Mouse (Mus musculus): ENCODE measurements around the gene Slc12a9. TPM values are rescaled to one million over a fixed set of nuclear protein-coding genes. Genes with fewer than 3 reads are reported as not detected.

The Slc12a9 gene
- polyA plus RNA-seq, 1 experiment from 2014 or later = 5.3 TPM

DNA sequence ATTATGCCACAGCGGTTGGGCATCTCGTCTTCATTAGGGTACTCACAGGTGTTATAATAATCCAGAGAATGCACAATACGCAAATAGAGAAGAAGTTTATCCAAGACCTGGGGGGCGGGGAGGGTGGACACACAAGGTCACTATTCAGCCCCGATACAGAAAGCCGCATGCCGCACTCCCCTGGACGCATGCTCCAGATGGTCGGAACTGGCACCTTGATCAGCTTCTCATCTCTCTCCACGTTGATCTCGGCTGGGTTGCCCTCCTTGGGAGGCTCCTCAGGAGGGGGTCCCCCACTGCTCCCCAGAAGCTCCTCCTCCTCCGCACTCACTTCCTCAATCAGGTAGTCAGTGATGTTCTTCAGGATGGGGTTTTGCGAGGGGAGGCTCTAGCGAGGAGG lies 36.3 kb downstream of the Slc12a9 start:
- H3K4me2 ChIP-seq (ENCODE audit: low read length) = no peak overlapping the region

GRCm38 (mm10) chr5:137295712-137296111 lies 37.7 kb downstream of the Slc12a9 start:
- H3K4me3 ChIP-seq (ENCODE audit: control insufficient read depth in 1 of 2, insufficient read depth in 1 of 2, low read depth in 1 of 2, low read length in 2 of 2) = no peak overlapping the region
- ATAC-seq (ENCODE audit: insufficient number of reproducible peaks, insufficient read depth, low FRiP score, low read depth) = no peak
- H3K27me3 ChIP-seq (ENCODE audit: control insufficient read depth, insufficient read depth, low read length) = peaks cover 13% of the 10 kb centered on the region
- H3K36me3 ChIP-seq (ENCODE audit: control insufficient read depth, insufficient read depth, low read length) = peaks cover 58% of the 10 kb centered on the region
- peaks cover 5 to 16% of the 10 kb centered on the region in 2 experiments; a peak in 1 of 4 replicates for H3K4me1 ChIP-seq (ENCODE audit: control insufficient read depth in 2 of 2, insufficient read depth in 2 of 2, low read length in 2 of 2)
- H3K4me2 ChIP-seq (ENCODE audit: low read length) = no peak overlapping the region
- no peak overlapping the region for H3K9ac ChIP-seq (ENCODE audit: low read length)
- WGBS = 90% methylated on average over 15 of the region's 15 CpGs
- no peaks in the 10 kb centered on the region for H3K9me3 ChIP-seq (ENCODE audit: control insufficient read depth, low read length)
- no peak overlapping the region for H3K27ac ChIP-seq (replicated peaks in 1 of 2; ENCODE audit: control insufficient read depth in 1 of 2, insufficient read depth in 1 of 2, low read depth in 2 of 2, low read length in 2 of 2)

More for the DNA sequence above, 36.3 kb downstream of the Slc12a9 start:
- Histone ChIP-seq H3K4me3 (ENCODE audit: control insufficient read depth in 1 of 2, insufficient read depth in 1 of 2, low read depth in 1 of 2, low read length in 2 of 2) (no peak overlapping the region), H3K36me3 (ENCODE audit: control insufficient read depth, insufficient read depth, low read length) (peaks cover 72% of the 10 kb centered on the region), H3K4me1 (ENCODE audit: control insufficient read depth in 2 of 2, insufficient read depth in 2 of 2, low read length in 2 of 2) (peaks cover 5 to 20% of the 10 kb centered on the region in 2 experiments; a peak in 2 of 4 replicates), H3K27me3 (ENCODE audit: control insufficient read depth, insufficient read depth, low read length) (peaks cover 3% of the 10 kb centered on the region; the same call in 1 of the 2 replicates), H3K27ac (replicated peaks in 1 of 2; ENCODE audit: control insufficient read depth in 1 of 2, insufficient read depth in 1 of 2, low read depth in 2 of 2, low read length in 2 of 2) (no peak overlapping the region), H3K9me3 (ENCODE audit: control insufficient read depth, low read length) (no peaks in the 10 kb centered on the region), H3K9ac (ENCODE audit: low read length) (no peak overlapping the region)
- WGBS = 89% methylated on average over 14 of the region's 14 CpGs
- no peak for ATAC-seq (ENCODE audit: insufficient number of reproducible peaks, insufficient read depth, low FRiP score, low read depth)

DNA sequence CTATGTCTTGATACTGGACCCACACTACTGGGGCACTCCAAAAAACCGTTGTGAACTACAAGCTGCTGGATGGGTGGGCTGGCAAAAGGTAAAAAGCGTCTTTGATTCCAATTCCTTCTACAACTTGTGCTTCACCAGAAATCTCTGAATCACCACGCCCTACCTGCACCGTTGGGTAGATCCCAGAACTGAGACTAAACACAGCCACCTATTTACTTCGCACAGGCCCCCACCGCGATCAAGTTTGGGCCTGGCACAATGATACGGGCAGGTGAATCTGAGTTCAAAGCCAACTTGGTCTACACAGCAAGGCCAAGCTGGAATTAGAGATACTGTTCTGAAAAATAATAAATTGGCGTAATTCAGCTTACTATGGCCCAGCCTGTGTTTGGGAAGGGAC lies 38.1 kb downstream of the Slc12a9 start:
- Histone ChIP-seq H3K4me1 (ENCODE audit: control insufficient read depth in 2 of 2, insufficient read depth in 2 of 2, low read length in 2 of 2) (peaks cover 5 to 16% of the 10 kb centered on the region in 2 experiments; a peak in 1 of 4 replicates), H3K27ac (replicated peaks in 1 of 2; ENCODE audit: control insufficient read depth in 1 of 2, insufficient read depth in 1 of 2, low read depth in 2 of 2, low read length in 2 of 2) (peak overlapping the region in 1 of 2 experiments; percentile 94; a peak in 2 of 4 replicates), H3K4me3 (ENCODE audit: control insufficient read depth in 1 of 2, insufficient read depth in 1 of 2, low read depth in 1 of 2, low read length in 2 of 2) (peak overlapping the region; percentile 51 to 58; a peak in 3 of 4 replicates), H3K9me3 (ENCODE audit: control insufficient read depth, low read length) (no peaks in the 10 kb centered on the region), H3K4me2 (ENCODE audit: low read length) (peak overlapping the region; percentile 99), H3K36me3 (ENCODE audit: control insufficient read depth, insufficient read depth, low read length) (peaks cover 54% of the 10 kb centered on the region), H3K27me3 (ENCODE audit: control insufficient read depth, insufficient read depth, low read length) (peaks cover 17% of the 10 kb centered on the region), H3K9ac (ENCODE audit: low read length) (peak overlapping the region; percentile 87)
- WGBS = 79% methylated on average over 9 of the region's 9 CpGs
- no peak for ATAC-seq (ENCODE audit: insufficient number of reproducible peaks, insufficient read depth, low FRiP score, low read depth)

- Histone ChIP-seq H3K27me3 (ENCODE audit: control insufficient read depth, insufficient read depth, low read length) (peaks cover 22% of the 10 kb centered on the region), H3K4me1 (ENCODE audit: control insufficient read depth in 2 of 2, insufficient read depth in 2 of 2, low read length in 2 of 2) (peaks cover 5 to 21% of the 10 kb centered on the region in 2 experiments; a peak in 2 of 4 replicates), H3K4me3 (ENCODE audit: control insufficient read depth in 1 of 2, insufficient read depth in 1 of 2, low read depth in 1 of 2, low read length in 2 of 2) (peak overlapping the region; percentile 51 to 58), H3K9ac (ENCODE audit: low read length) (peak overlapping the region; percentile 87), H3K4me2 (ENCODE audit: low read length) (peak overlapping the region; percentile 99), H3K9me3 (ENCODE audit: control insufficient read depth, low read length) (no peaks in the 10 kb centered on the region), H3K36me3 (ENCODE audit: control insufficient read depth, insufficient read depth, low read length) (peaks cover 48% of the 10 kb centered on the region), H3K27ac (replicated peaks in 1 of 2; ENCODE audit: control insufficient read depth in 1 of 2, insufficient read depth in 1 of 2, low read depth in 2 of 2, low read length in 2 of 2) (peak overlapping the region; percentile 69 to 94)
- ATAC-seq (ENCODE audit: insufficient number of reproducible peaks, insufficient read depth, low FRiP score, low read depth) = peak; percentile 11
- WGBS = 8% methylated on average over 18 of the region's 18 CpGs
Observed at GRCm38 (mm10) chr5:137294744-137295093, 38.7 kb downstream of the Slc12a9 start.

GRCm38 (mm10) chr5:137293839-137294743 lies 39.3 kb downstream of the Slc12a9 start, which contains the start of gene Ufsp1:
Gene Ufsp1, plus strand, starts transcription at chr5:137294629.
- Histone ChIP-seq H3K27me3 (ENCODE audit: control insufficient read depth, insufficient read depth, low read length) (peaks cover 27% of the 10 kb centered on the region), H3K4me3 (ENCODE audit: control insufficient read depth in 1 of 2, insufficient read depth in 1 of 2, low read depth in 1 of 2, low read length in 2 of 2) (peak within 1 kb of the TSS; percentile 58 to 72), H3K4me2 (ENCODE audit: low read length) (peak within 1 kb of the TSS; percentile 99), H3K9me3 (ENCODE audit: control insufficient read depth, low read length) (no peaks in the 10 kb centered on the region), H3K9ac (ENCODE audit: low read length) (peak within 1 kb of the TSS; percentile 87), H3K27ac (replicated peaks in 1 of 2; ENCODE audit: control insufficient read depth in 1 of 2, insufficient read depth in 1 of 2, low read depth in 2 of 2, low read length in 2 of 2) (peak within 1 kb of the TSS; percentile 93 to 94), H3K36me3 (ENCODE audit: control insufficient read depth, insufficient read depth, low read length) (peaks cover 42% of the 10 kb centered on the region), H3K4me1 (ENCODE audit: control insufficient read depth in 2 of 2, insufficient read depth in 2 of 2, low read length in 2 of 2) (peaks cover 9 to 27% of the 10 kb centered on the region in 2 experiments)
- peak; percentile 91 for ATAC-seq (ENCODE audit: insufficient number of reproducible peaks, insufficient read depth, low FRiP score, low read depth)
- WGBS = under 1% methylated on average over 52 of the region's 52 CpGs

- 1% methylated on average over 11 of the region's 15 CpGs for WGBS
- peak overlapping the region; percentile 87 for H3K9ac ChIP-seq (ENCODE audit: low read length)
- peak overlapping the region; percentile 45 to 94; a peak in 3 of 4 replicates for H3K27ac ChIP-seq (replicated peaks in 1 of 2; ENCODE audit: control insufficient read depth in 1 of 2, insufficient read depth in 1 of 2, low read depth in 2 of 2, low read length in 2 of 2)
- H3K9me3 ChIP-seq (ENCODE audit: control insufficient read depth, low read length) = no peaks in the 10 kb centered on the region
- peak overlapping the region; percentile 58 to 72 for H3K4me3 ChIP-seq (ENCODE audit: control insufficient read depth in 1 of 2, insufficient read depth in 1 of 2, low read depth in 1 of 2, low read length in 2 of 2)
- H3K27me3 ChIP-seq (ENCODE audit: control insufficient read depth, insufficient read depth, low read length) = peaks cover 33% of the 10 kb centered on the region
- peak; percentile 9; the same call in 1 of the 2 replicates for ATAC-seq (ENCODE audit: insufficient number of reproducible peaks, insufficient read depth, low FRiP score, low read depth)
- H3K36me3 ChIP-seq (ENCODE audit: control insufficient read depth, insufficient read depth, low read length) = peaks cover 34% of the 10 kb centered on the region
- H3K4me2 ChIP-seq (ENCODE audit: low read length) = peak overlapping the region; percentile 99
- peaks cover 12 to 35% of the 10 kb centered on the region in 2 experiments for H3K4me1 ChIP-seq (ENCODE audit: control insufficient read depth in 2 of 2, insufficient read depth in 2 of 2, low read length in 2 of 2)
Observed at GRCm38 (mm10) chr5:137293282-137293681, 40.1 kb downstream of the Slc12a9 start.

DNA sequence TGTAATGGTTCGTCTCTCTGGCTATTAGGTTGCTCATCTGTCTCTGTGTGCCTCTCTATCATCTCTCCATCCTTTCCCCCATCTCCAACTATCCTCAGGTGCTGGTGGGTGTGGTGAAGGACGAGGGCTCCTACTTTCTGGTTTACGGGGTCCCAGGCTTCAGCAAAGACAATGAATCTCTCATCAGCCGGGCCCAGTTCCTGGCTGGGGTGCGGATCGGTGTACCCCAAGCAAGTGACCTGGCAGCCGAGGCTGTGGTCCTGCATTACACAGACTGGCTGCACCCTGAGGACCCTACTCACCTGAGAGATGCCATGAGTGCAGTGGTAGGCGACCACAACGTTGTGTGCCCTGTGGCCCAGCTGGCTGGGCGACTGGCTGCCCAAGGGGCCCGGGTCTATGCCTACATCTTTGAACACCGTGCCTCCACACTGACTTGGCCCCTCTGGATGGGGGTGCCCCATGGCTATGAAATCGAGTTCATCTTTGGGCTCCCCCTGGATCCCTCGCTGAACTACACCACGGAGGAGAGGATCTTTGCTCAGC lies 41.9 kb downstream of the Slc12a9 start:
- H3K4me1 ChIP-seq (ENCODE audit: control insufficient read depth in 2 of 2, insufficient read depth in 2 of 2, low read length in 2 of 2) = peaks cover 18 to 43% of the 10 kb centered on the region in 2 experiments
- WGBS = 70% methylated on average over 15 of the region's 15 CpGs
- H3K27ac ChIP-seq (replicated peaks in 1 of 2; ENCODE audit: control insufficient read depth in 1 of 2, insufficient read depth in 1 of 2, low read depth in 2 of 2, low read length in 2 of 2) = no peak overlapping the region
- no peak overlapping the region for H3K4me2 ChIP-seq (ENCODE audit: low read length)
- peaks cover 16% of the 10 kb centered on the region for H3K36me3 ChIP-seq (ENCODE audit: control insufficient read depth, insufficient read depth, low read length)
- ATAC-seq (ENCODE audit: insufficient number of reproducible peaks, insufficient read depth, low FRiP score, low read depth) = no peak
- no peaks in the 10 kb centered on the region for H3K9me3 ChIP-seq (ENCODE audit: control insufficient read depth, low read length)
- H3K9ac ChIP-seq (ENCODE audit: low read length) = no peak overlapping the region
- H3K27me3 ChIP-seq (ENCODE audit: control insufficient read depth, insufficient read depth, low read length) = peaks cover 45% of the 10 kb centered on the region
- no peak overlapping the region for H3K4me3 ChIP-seq (ENCODE audit: control insufficient read depth in 1 of 2, insufficient read depth in 1 of 2, low read depth in 1 of 2, low read length in 2 of 2)
